Mouse (Mus musculus) urinary bladder, postnatal 0 days (tissue): ENCODE data around the gene Olfr23. TPM values are rescaled to one million over a fixed set of nuclear protein-coding genes. Genes with fewer than 3 reads are reported as not detected.

Experiments used
- polyA plus RNA-seq: library from polyadenylated mRNA; unstranded; fragments of >200 nt; fragmentation: Nextera tagmentation; extraction: Ambion mirVana; gene quantifications from 2 replicates; pipeline ENCODE4 v1.2.1, GENCODE M21; 2015

Olfr23 gene
- polyA plus RNA-seq: not detected in 2 replicates

GRCm38 (mm10) chr11:73936377-73936776 lies at the start of gene Olfr23:
Gene Olfr23, plus strand, starts transcription at chr11:73936677.

DNA sequence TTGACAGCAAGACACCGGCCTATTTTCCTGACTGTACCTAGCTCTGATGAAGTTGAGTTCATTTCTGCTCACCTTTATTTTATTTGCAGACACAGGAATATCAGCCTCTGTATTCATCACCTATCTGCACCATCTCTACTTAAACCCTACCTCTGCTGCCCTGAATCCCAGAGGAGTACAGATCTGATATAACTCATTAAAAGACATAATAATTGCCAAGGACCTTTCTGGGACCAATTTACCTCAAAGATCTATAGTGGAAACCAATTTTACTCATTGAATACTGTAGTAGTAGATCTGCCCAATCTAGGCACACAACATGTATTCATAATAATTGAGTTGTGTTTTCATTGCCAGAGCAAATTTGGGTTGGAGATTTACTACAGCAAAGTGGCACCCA lies 45.8 kb upstream of the Olfr23 start, which contains the start of gene Olfr394:
Olfr394 (minus strand) TSS at position 101 of the 400 bp plus-strand sequence.

DNA sequence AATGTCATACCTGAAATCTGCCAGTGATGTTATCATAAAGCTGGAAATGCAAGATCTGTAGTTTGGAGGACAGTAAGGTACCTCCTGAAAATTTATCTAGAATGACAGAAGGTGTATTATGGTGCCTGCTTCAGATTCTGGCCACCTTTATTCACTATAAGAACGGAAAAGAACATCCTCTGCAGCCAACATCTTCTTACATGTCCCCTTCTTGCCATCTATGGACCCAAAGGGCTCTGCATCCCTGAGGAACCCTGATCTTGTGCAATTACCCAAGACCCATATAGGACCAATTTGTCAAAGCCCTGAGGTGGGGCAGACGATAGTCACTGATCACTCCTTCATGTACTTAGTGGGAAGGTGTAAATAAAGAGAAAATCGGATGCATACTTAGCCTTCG lies 27.3 kb upstream of the Olfr23 start, which contains the start of gene Olfr395:
Olfr395 (minus strand) TSS at position 101 of the 400 bp plus-strand sequence.

GRCm38 (mm10) chr11:73960517-73960916 lies 24.0 kb downstream of the Olfr23 start, which contains the start of gene Olfr397:
Gene Olfr397, plus strand, starts transcription at chr11:73960817.

DNA sequence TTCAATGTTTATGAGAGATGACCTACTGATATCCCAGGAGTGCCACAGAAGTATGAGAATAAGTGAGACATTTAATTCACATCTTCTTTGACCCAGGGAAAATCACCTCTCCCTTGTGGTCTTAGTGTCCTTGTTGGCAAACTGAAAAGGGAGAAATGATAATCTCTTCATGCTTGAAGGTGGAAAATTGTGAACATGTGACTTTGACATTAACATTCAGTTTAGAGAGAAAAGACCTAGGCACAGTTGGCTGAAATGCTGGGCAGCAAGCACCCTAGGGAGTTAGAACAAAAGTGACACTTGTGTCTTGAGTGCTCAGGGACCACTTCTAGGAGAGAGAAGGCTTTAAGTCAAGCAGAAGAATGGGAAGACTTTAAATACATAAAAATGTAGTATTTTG lies 53.8 kb downstream of the Olfr23 start, which contains the start of gene Olfr398:
Olfr398 (minus strand) TSS at position 101 of the 400 bp plus-strand sequence.

Other genes starting within 250 kb of the Olfr23 start
- not detected in 2 replicates for gene Zfp735, start 247.9 kb upstream of the Olfr23 start, polyA plus RNA-seq
- gene Olfr389, start 156.0 kb upstream of the Olfr23 start, polyA plus RNA-seq: not detected in 2 replicates
- not detected in 2 replicates for gene Olfr390, start 153.7 kb upstream of the Olfr23 start, polyA plus RNA-seq
- gene Olfr391-ps, start 133.6 kb upstream of the Olfr23 start, polyA plus RNA-seq: not detected in 2 replicates
- not detected in 2 replicates for gene Olfr392, start 119.6 kb upstream of the Olfr23 start, polyA plus RNA-seq
- not detected in 2 replicates for gene Olfr393, start 85.2 kb upstream of the Olfr23 start, polyA plus RNA-seq
- not detected in 2 replicates for gene Olfr394, start 45.9 kb upstream of the Olfr23 start, polyA plus RNA-seq
- gene Olfr395, start 27.4 kb upstream of the Olfr23 start, polyA plus RNA-seq: not detected in 2 replicates
- not detected in 2 replicates for gene Olfr397, start 24.1 kb downstream of the Olfr23 start, polyA plus RNA-seq
- not detected in 2 replicates for gene Olfr398, start 53.7 kb downstream of the Olfr23 start, polyA plus RNA-seq
- gene Olfr139, start 119.9 kb downstream of the Olfr23 start, polyA plus RNA-seq: not detected in 2 replicates
- gene Olfr399, start 119.9 kb downstream of the Olfr23 start, polyA plus RNA-seq: not detected in 2 replicates
- gene Zfp616, start 133.3 kb downstream of the Olfr23 start, polyA plus RNA-seq: not detected in 2 replicates
- gene Olfr401, start 177.0 kb downstream of the Olfr23 start, polyA plus RNA-seq: not detected in 2 replicates
- not detected in 2 replicates for gene Olfr402, start 216.9 kb downstream of the Olfr23 start, polyA plus RNA-seq
- gene Olfr403, start 249.6 kb downstream of the Olfr23 start, polyA plus RNA-seq: not detected in 2 replicates